Mouse (Mus musculus): ENCODE measurements around the gene Map2k5. TPM values are rescaled to one million over a fixed set of nuclear protein-coding genes. Genes with fewer than 3 reads are reported as not detected.

Map2k5 gene
- total and polyA plus RNA-seq, 2 experiments from 2014 or later, result 19.6 to 33.1 TPM

GRCm38 (mm10) chr9:63171951-63172350 lies 205.8 kb downstream of the Map2k5 start:
- no peak overlapping the region for H3K9ac ChIP-seq (replicated peaks; ENCODE audit: low read length)
- ATAC-seq (no peak), DNase-seq (ENCODE audit: low spot score) (no peak)
- H3K4me1 ChIP-seq (ENCODE audit: insufficient read depth, low read length), result no peaks in the 10 kb centered on the region
- WGBS, result 42% methylated on average over 2 of the region's 2 CpGs
- H3K27me3 ChIP-seq (ENCODE audit: insufficient read depth, low read length), result no peaks in the 10 kb centered on the region
- no peaks in the 10 kb centered on the region for H3K36me3 ChIP-seq (ENCODE audit: insufficient read depth, low read length)
- no peak overlapping the region for H3K4me3 ChIP-seq (ENCODE audit: low read length)
- no peak for TF ChIP-seq CTCF (IDR thresholded peaks at IDR 0.05; ENCODE audit: low read depth)
- H3K4me2 ChIP-seq (ENCODE audit: low read depth, low read length), result no peak overlapping the region
- H3K9me3 ChIP-seq (ENCODE audit: low read length), result no peaks in the 10 kb centered on the region
- H3K27ac ChIP-seq, result no peak overlapping the region

- no peaks in the 10 kb centered on the region for H3K36me3 ChIP-seq (ENCODE audit: insufficient read depth, low read length)
- no peak overlapping the region for H3K27ac ChIP-seq
- H3K4me1 ChIP-seq (ENCODE audit: insufficient read depth, low read length), result no peaks in the 10 kb centered on the region
- H3K9me3 ChIP-seq (ENCODE audit: low read length), result no peaks in the 10 kb centered on the region
- no peak for ATAC-seq
- no peak overlapping the region for H3K9ac ChIP-seq (replicated peaks; ENCODE audit: low read length)
- H3K27me3 ChIP-seq (ENCODE audit: insufficient read depth, low read length), result no peaks in the 10 kb centered on the region
- DNase-seq (ENCODE audit: low spot score), result no peak
- 81% methylated on average over 1 of the region's 1 CpGs for WGBS
- H3K4me3 ChIP-seq (ENCODE audit: low read length), result no peak overlapping the region
- H3K4me2 ChIP-seq (ENCODE audit: low read depth, low read length), result no peak overlapping the region
- peak; percentile 24; the same call in 1 of the 2 replicates for TF ChIP-seq CTCF (IDR thresholded peaks at IDR 0.05; ENCODE audit: low read depth)
Observed at GRCm38 (mm10) chr9:63169127-63169526, 208.6 kb downstream of the Map2k5 start.

GRCm38 (mm10) chr9:63165070-63165469 lies 212.6 kb downstream of the Map2k5 start:
- H3K27me3 ChIP-seq (ENCODE audit: insufficient read depth, low read length), result no peaks in the 10 kb centered on the region
- WGBS, result 32% methylated on average over 9 of the region's 9 CpGs
- H3K4me3 ChIP-seq (ENCODE audit: low read length), result no peak overlapping the region
- no peaks in the 10 kb centered on the region for H3K4me1 ChIP-seq (ENCODE audit: insufficient read depth, low read length)
- no peak for TF ChIP-seq CTCF (IDR thresholded peaks at IDR 0.05; ENCODE audit: low read depth)
- H3K27ac ChIP-seq, result no peak overlapping the region
- H3K36me3 ChIP-seq (ENCODE audit: insufficient read depth, low read length), result no peaks in the 10 kb centered on the region
- no peaks in the 10 kb centered on the region for H3K9me3 ChIP-seq (ENCODE audit: low read length)
- no peak overlapping the region for H3K4me2 ChIP-seq (ENCODE audit: low read depth, low read length)
- no peak overlapping the region for H3K9ac ChIP-seq (replicated peaks; ENCODE audit: low read length)
- no peak for DNase-seq (ENCODE audit: low spot score)
- no peak for ATAC-seq

GRCm38 (mm10) chr9:63163756-63164155 lies 213.9 kb downstream of the Map2k5 start:
- Histone ChIP-seq H3K9ac (replicated peaks; ENCODE audit: low read length) (no peak overlapping the region), H3K27ac (no peak overlapping the region), H3K27me3 (ENCODE audit: insufficient read depth, low read length) (no peaks in the 10 kb centered on the region), H3K9me3 (ENCODE audit: low read length) (no peaks in the 10 kb centered on the region), H3K4me3 (ENCODE audit: low read length) (no peak overlapping the region), H3K4me2 (ENCODE audit: low read depth, low read length) (no peak overlapping the region), H3K4me1 (ENCODE audit: insufficient read depth, low read length) (no peaks in the 10 kb centered on the region), H3K36me3 (ENCODE audit: insufficient read depth, low read length) (no peaks in the 10 kb centered on the region)
- TF ChIP-seq CTCF (IDR thresholded peaks at IDR 0.05; ENCODE audit: low read depth), result peak; percentile 29; the same call in 1 of the 2 replicates
- DNase-seq (ENCODE audit: low spot score) (no peak), ATAC-seq (no peak)
- WGBS, result 69% methylated on average over 8 of the region's 8 CpGs

GRCm38 (mm10) chr9:63151949-63152348 lies 225.8 kb downstream of the Map2k5 start:
- Histone ChIP-seq H3K4me2 (ENCODE audit: low read depth, low read length) (peak overlapping the region; percentile 61; the same call in 1 of the 2 replicates), H3K9me3 (ENCODE audit: low read length) (no peaks in the 10 kb centered on the region), H3K27ac (no peak overlapping the region), H3K36me3 (ENCODE audit: insufficient read depth, low read length) (no peaks in the 10 kb centered on the region), H3K4me1 (ENCODE audit: insufficient read depth, low read length) (no peaks in the 10 kb centered on the region), H3K27me3 (ENCODE audit: insufficient read depth, low read length) (peaks cover 55% of the 10 kb centered on the region), H3K9ac (replicated peaks; ENCODE audit: low read length) (no peak overlapping the region), H3K4me3 (ENCODE audit: low read length) (no peak overlapping the region)
- ATAC-seq, result no peak
- peak; percentile 15 for DNase-seq (ENCODE audit: low spot score)
- 20% methylated on average over 14 of the region's 14 CpGs for WGBS
- TF ChIP-seq CTCF (IDR thresholded peaks at IDR 0.05; ENCODE audit: low read depth), result no peak

- Histone ChIP-seq H3K27me3 (ENCODE audit: insufficient read depth, low read length) (peaks cover 59% of the 10 kb centered on the region), H3K9ac (replicated peaks; ENCODE audit: low read length) (no peak overlapping the region), H3K36me3 (ENCODE audit: insufficient read depth, low read length) (no peaks in the 10 kb centered on the region), H3K4me3 (ENCODE audit: low read length) (no peak overlapping the region), H3K4me2 (ENCODE audit: low read depth, low read length) (peak overlapping the region; percentile 61), H3K4me1 (ENCODE audit: insufficient read depth, low read length) (peaks cover 3% of the 10 kb centered on the region; the same call in 1 of the 2 replicates), H3K27ac (no peak overlapping the region), H3K9me3 (ENCODE audit: low read length) (no peaks in the 10 kb centered on the region)
- peak; percentile 48; the same call in 1 of the 2 replicates for ATAC-seq
- TF ChIP-seq CTCF (IDR thresholded peaks at IDR 0.05; ENCODE audit: low read depth), result no peak
- WGBS, result 3% methylated on average over 20 of the region's 20 CpGs
- peak; percentile 73 for DNase-seq (ENCODE audit: low spot score)
Observed at GRCm38 (mm10) chr9:63151072-63151870, 226.4 kb downstream of the Map2k5 start.

Data from hindbrain, postnatal 0 days (tissue).